Mouse (Mus musculus) gastrocnemius, adult 8-10 months (tissue): ENCODE measurements around the gene Tbcc. TPM values are rescaled to one million over a fixed set of nuclear protein-coding genes. Genes with fewer than 3 reads are reported as not detected.

Experiments used
- DNase-seq, 2 experiments: peaks; one replicate each; pipeline ENCODE4 v3.0.0; 2022; ENCODE audit warnings: low spot score in 2 of 2
- total RNA-seq, 4 experiments: library from RNA; stranded (reverse); gene quantifications; 2 replicates each; pipeline ENCODE4 v1.2.4; 2022

The Tbcc gene
- total RNA-seq, 4 experiments from 2014 or later: 7.4 to 9.4 (median 7.9) TPM

GRCm38 (mm10) chr17:46870204-46870798, 20.2 kb upstream of the Tbcc start:
- DNase-seq: no peak

GRCm38 (mm10) chr17:46870913-46871312, 19.6 kb upstream of the Tbcc start:
- no peak for DNase-seq

- DNase-seq: no peak
Measured at GRCm38 (mm10) chr17:46872806-46873205, 17.7 kb upstream of the Tbcc start.

- DNase-seq: no peak
Measured at GRCm38 (mm10) chr17:46874133-46874532, 16.4 kb upstream of the Tbcc start.

GRCm38 (mm10) chr17:46875626-46876025, 14.9 kb upstream of the Tbcc start:
- DNase-seq: no peak

GRCm38 (mm10) chr17:46876371-46876950, 14.0 kb upstream of the Tbcc start:
- DNase-seq: no peak

- DNase-seq: no peak
Measured at GRCm38 (mm10) chr17:46877061-46877460, 13.4 kb upstream of the Tbcc start.

GRCm38 (mm10) chr17:46879841-46880311, 10.6 kb upstream of the Tbcc start:
- DNase-seq: peak; percentile 53 to 58

GRCm38 (mm10) chr17:46880322-46880721, 10.2 kb upstream of the Tbcc start:
- DNase-seq: no peak

GRCm38 (mm10) chr17:46881728-46882127, 8.8 kb upstream of the Tbcc start:
- no peak for DNase-seq

- DNase-seq: no peak
Measured at GRCm38 (mm10) chr17:46883107-46883506, 7.4 kb upstream of the Tbcc start.

- DNase-seq: no peak
Measured at GRCm38 (mm10) chr17:46884766-46885165, 5.7 kb upstream of the Tbcc start.

- DNase-seq: no peak
Measured at GRCm38 (mm10) chr17:46885218-46885909, 5.1 kb upstream of the Tbcc start.

- no peak for DNase-seq
Measured at GRCm38 (mm10) chr17:46885910-46886643, 4.4 kb upstream of the Tbcc start.

- DNase-seq: peak in 1 of 2 experiments; percentile 24
Measured at GRCm38 (mm10) chr17:46888511-46889212, 1.8 kb upstream of the Tbcc start.

- DNase-seq: peak; percentile 68 to 76
Measured at GRCm38 (mm10) chr17:46889450-46890084, 917 bp upstream of the Tbcc start.

GRCm38 (mm10) chr17:46890843-46891594, 535 bp downstream of the Tbcc start:
- DNase-seq: peak in 1 of 2 experiments; percentile 34

GRCm38 (mm10) chr17:46895426-46895825, 4.9 kb downstream of the Tbcc start:
- no peak for DNase-seq

GRCm38 (mm10) chr17:46897221-46897950, 6.9 kb downstream of the Tbcc start:
- DNase-seq: no peak
